Mouse (Mus musculus) spleen, adult 2 months (tissue): ENCODE results near the gene Cd276.

Experiments
- CTCF ChIP-seq: fragments of 200-500 bp; IDR thresholded peaks from 2 replicates; pipeline ENCODE4 v1.5.1; 2011; ENCODE audit warnings: mild to moderate bottlenecking, inconsistent platforms; ENCODE audit not compliant: insufficient read depth, insufficient read length, insufficient replicate concordance; ENCODE audit errors: extremely low read depth
- POLR2A ChIP-seq: fragments of 200-500 bp; IDR thresholded peaks from 2 replicates; pipeline ENCODE4 v1.6.1; 2011; ENCODE audit warnings: low read depth, low read length, inconsistent platforms

DNA sequence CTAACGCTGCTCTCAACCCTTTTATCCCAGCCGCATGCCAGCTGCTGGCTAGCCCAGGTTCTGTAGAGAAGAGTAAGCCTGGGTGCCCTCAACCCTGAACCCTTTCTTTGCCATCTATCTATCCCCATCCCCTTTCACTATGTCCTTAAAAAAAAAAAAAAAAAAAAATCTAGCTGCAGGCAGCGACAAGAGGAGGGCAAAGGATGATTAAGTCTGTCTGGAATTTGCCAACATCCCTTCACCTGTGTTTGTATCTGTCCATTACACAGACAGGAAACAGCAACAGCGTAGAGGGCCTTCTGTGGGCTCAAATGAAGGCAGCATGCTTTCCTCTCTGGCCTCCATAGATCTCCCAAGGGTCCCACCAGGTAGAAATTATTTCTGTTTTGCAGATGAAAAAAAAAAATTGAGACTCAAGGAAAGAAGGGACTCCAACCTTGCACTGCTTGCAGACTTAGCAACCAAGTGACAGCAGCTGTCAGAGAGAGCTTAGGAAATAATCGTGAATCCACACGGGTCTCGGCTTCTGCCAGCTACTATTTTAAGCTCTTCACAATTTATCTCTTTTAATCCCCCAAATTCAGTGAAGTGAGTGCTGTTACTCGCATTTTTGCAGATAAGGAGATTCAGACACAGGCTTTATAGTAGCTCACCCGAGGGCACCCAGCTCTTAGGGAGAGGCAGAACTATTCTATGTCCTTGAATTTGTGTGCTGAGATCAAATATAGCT is 613 bp upstream of the Cd276 start:
- TF ChIP-seq POLR2A (no peak), CTCF (no peak)
